Comparison of ENCODE assay signal across 9 mouse cellular contexts in the genomic region with DNA sequence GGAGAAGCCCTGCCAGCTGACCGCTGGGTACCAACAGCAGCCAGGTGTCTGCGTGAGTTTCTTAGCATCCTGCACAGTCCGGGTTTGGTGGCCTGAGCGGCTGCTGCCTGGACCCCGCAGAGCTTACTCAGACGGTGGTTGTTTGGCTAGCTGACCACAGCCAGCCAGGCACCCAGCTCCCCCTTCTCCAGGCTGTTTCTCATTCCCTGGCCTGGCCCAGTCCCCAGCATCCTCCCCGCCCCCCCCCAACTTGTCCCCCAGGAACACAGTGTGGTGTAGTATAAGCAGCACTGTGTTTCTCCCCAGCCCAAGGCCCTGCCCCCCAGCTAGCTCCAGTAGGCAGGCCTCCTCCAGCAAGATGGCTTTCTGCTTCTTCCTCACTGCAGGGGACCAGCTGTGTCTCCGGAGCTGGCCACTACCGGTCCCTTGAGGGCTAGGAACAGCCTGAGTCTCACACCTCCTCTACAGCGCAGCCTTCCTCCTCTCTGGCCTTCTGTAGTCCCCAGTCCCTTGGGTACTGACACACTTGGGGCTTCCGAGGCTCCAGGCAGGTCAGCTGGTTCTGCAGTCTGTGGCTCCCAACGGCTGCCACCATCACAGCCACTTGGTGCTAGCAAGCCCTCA. TPM values are rescaled to one million over a fixed set of nuclear protein-coding genes. Genes with fewer than 3 reads are reported as not detected.
DNase-seq lines count a peak whose midpoint lies in the region; ATAC-seq and TF ChIP-seq lines count a peak whose summit lies in the region.
"Had no signal": no experiment of that assay in that cellular context is flagged by ENCODE, and none has a peak within 500 bp of the region (broad histone marks: within the 10 kb centered on the region; RNA-seq: fewer than 3 reads in every experiment).

No protein-coding gene starts in this region.

- no peaks in the 10 kb centered on the region; the same call in 1 of the 2 replicates for H3K27me3 ChIP-seq in embryonic facial prominence, embryonic 14.5 days (replicated peaks; ENCODE audit: control insufficient read depth, insufficient read depth, low read length)
- peaks cover 25% of the 10 kb centered on the region for H3K27me3 ChIP-seq in limb, embryonic 12.5 days

- H3K9ac ChIP-seq in embryonic facial prominence, embryonic 14.5 days (ENCODE audit: low read depth, low read length), result peak overlapping the region; percentile 25; the same call in 1 of the 2 replicates
- H3K9ac ChIP-seq in limb, embryonic 12.5 days (replicated peaks), result no peak overlapping the region

- H3K27ac ChIP-seq in left cerebral cortex, adult 2 months, result peak overlapping the region; percentile 57; the same call in 1 of the 2 replicates
- H3K27ac ChIP-seq in bone marrow, adult 2 months (ENCODE audit: control insufficient read depth, insufficient read depth, low read depth, low read length, poor library complexity), result peak overlapping the region; percentile 36
- H3K27ac ChIP-seq in embryonic facial prominence, embryonic 14.5 days (replicated peaks; ENCODE audit: low read depth, low read length), result no peak overlapping the region
- peak overlapping the region; percentile 64; the same call in 1 of the 2 replicates for H3K27ac ChIP-seq in limb, embryonic 12.5 days

- intact Hi-C loops in left cerebral cortex, adult 2 months (cut with DNase I), result no loop called here

- H3K4me3 ChIP-seq in left cerebral cortex, adult 2 months, result no peak overlapping the region
- H3K4me3 ChIP-seq in bone marrow, adult 2 months (replicated peaks; ENCODE audit: control insufficient read depth, low read depth, low read length), result no peak overlapping the region
- H3K4me3 ChIP-seq in embryonic facial prominence, embryonic 14.5 days (ENCODE audit: low read depth, low read length), result no peak overlapping the region
- peak overlapping the region; percentile 0; the same call in 1 of the 2 replicates for H3K4me3 ChIP-seq in limb, embryonic 12.5 days (replicated peaks)

- TF ChIP-seq CTCF in left cerebral cortex, adult 2 months (IDR thresholded peaks at IDR 0.05), result no peak
- no peak for TF ChIP-seq CTCF in bone marrow, adult 2 months (IDR thresholded peaks at IDR 0.05; ENCODE audit: control insufficient read depth, insufficient read depth, low read length)

- no peaks in the 10 kb centered on the region for H3K9me3 ChIP-seq in embryonic facial prominence, embryonic 14.5 days (ENCODE audit: control insufficient read depth, low read length)
- no peaks in the 10 kb centered on the region for H3K9me3 ChIP-seq in limb, embryonic 12.5 days

- H3K4me2 ChIP-seq in embryonic facial prominence, embryonic 14.5 days (ENCODE audit: low read depth, low read length), result peak overlapping the region; percentile 24
- peak overlapping the region; percentile 32 for H3K4me2 ChIP-seq in limb, embryonic 12.5 days

- peaks cover 2% of the 10 kb centered on the region for H3K4me1 ChIP-seq in bone marrow, adult 2 months (ENCODE audit: control insufficient read depth, insufficient read depth, low read length)
- peaks cover 44% of the 10 kb centered on the region for H3K4me1 ChIP-seq in embryonic facial prominence, embryonic 14.5 days (ENCODE audit: control insufficient read depth, insufficient read depth, low read length)
- peaks cover 53% of the 10 kb centered on the region for H3K4me1 ChIP-seq in limb, embryonic 12.5 days (replicated peaks)

- no peak for DNase-seq in left cerebral cortex, adult 2 months (ENCODE audit: extremely low spot score in 1 of 2, low spot score in 2 of 2)
- no peak for DNase-seq in left cerebral cortex, adult 11 months (ENCODE audit: low spot score)
- no peak for DNase-seq in embryonic facial prominence, embryonic 14.5 days (ENCODE audit: low spot score)

- TF ChIP-seq POLR2A in bone marrow, adult 2 months (IDR thresholded peaks at IDR 0.05; ENCODE audit: borderline replicate concordance, control insufficient read depth, low read depth, low read length), result no peak

- no peak for ATAC-seq in embryonic facial prominence, embryonic 14.5 days (ENCODE audit: low read depth)
- ATAC-seq in limb, embryonic 12.5 days (ENCODE audit: insufficient number of reproducible peaks, insufficient read depth, low FRiP score, low TSS enrichment, low read depth), result no peak
- ATAC-seq in granulocyte monocyte progenitor cell, adult 5-6 weeks (replicated peaks; ENCODE audit: poor library complexity, severe bottlenecking), result no peak
- no peak for ATAC-seq in erythroid progenitor cell, adult 5-6 weeks (replicated peaks; ENCODE audit: low FRiP score, poor library complexity, severe bottlenecking)

- WGBS in bone marrow, adult 2 months, result 56% methylated on average over 12 of the region's 12 CpGs
- 27% methylated on average over 7 of the region's 12 CpGs for WGBS in embryonic facial prominence, embryonic 14.5 days
- WGBS in limb, embryonic 12.5 days, result 41% methylated on average over 12 of the region's 12 CpGs

- H3K36me3 ChIP-seq in embryonic facial prominence, embryonic 14.5 days (ENCODE audit: control insufficient read depth, insufficient read depth, low read length), result no peaks in the 10 kb centered on the region
- no peaks in the 10 kb centered on the region for H3K36me3 ChIP-seq in limb, embryonic 12.5 days

RNA-seq across cellular contexts. Expression of gene Plxnd1, which starts 8.2 kb away (rescaled TPM):
- total RNA-seq in left cerebral cortex, adult 2 months (2021), result 100 to 1,000 TPM; 127 to 131 TPM
- polyA plus RNA-seq in bone marrow, adult 2 months (2011; ENCODE audit: insufficient read depth, insufficient read length, low replicate concordance, missing spikeins), result 13.7 and 23.8 TPM in 2 replicates
- 45.5 and 46.9 TPM in 2 replicates for polyA plus RNA-seq in embryonic facial prominence, embryonic 14.5 days (2014; fragmentation: Nextera tagmentation; extraction: Ambion mirVana)
- polyA plus RNA-seq in limb, embryonic 12.5 days (2016; fragmentation: Nextera tagmentation; extraction: Ambion mirVana), result 25.2 and 27.5 TPM in 2 replicates
- total RNA-seq in granulocyte monocyte progenitor cell, adult 5-6 weeks (2014; fragmentation: Nextera tagmentation), result 29.1 and 38.2 TPM in 2 replicates
- total RNA-seq in granulocyte monocyte progenitor cell, adult 5-6 weeks (2017), result 43.3 and 46.6 TPM in 2 replicates
- total RNA-seq in erythroid progenitor cell, adult 5-6 weeks (2015; ENCODE audit: low replicate concordance), result 9.6 and 22.3 TPM in 2 replicates
- 2.0 and 2.3 TPM in 2 replicates for total RNA-seq in erythroid progenitor cell, adult 5-6 weeks (2017; ENCODE audit: low replicate concordance)

RNA-seq across cellular contexts. Expression of gene H1foo, which starts 41.8 kb away (rescaled TPM):
- not detected for total RNA-seq in left cerebral cortex, adult 2 months (2021)
- not detected in 2 replicates for polyA plus RNA-seq in bone marrow, adult 2 months (2011; ENCODE audit: insufficient read depth, insufficient read length, low replicate concordance, missing spikeins)
- polyA plus RNA-seq in embryonic facial prominence, embryonic 14.5 days (2014; fragmentation: Nextera tagmentation; extraction: Ambion mirVana), result not detected in 2 replicates
- not detected in 2 replicates for polyA plus RNA-seq in limb, embryonic 12.5 days (2016; fragmentation: Nextera tagmentation; extraction: Ambion mirVana)
- total RNA-seq in granulocyte monocyte progenitor cell, adult 5-6 weeks (2014; fragmentation: Nextera tagmentation), result not detected in 2 replicates
- total RNA-seq in granulocyte monocyte progenitor cell, adult 5-6 weeks (2017), result not detected in 2 replicates
- total RNA-seq in erythroid progenitor cell, adult 5-6 weeks (2015; ENCODE audit: low replicate concordance), result not detected in 2 replicates
- not detected in 2 replicates for total RNA-seq in erythroid progenitor cell, adult 5-6 weeks (2017; ENCODE audit: low replicate concordance)
- total RNA-seq: common myeloid progenitor, adult 5-6 weeks had no signal
- polyA plus RNA-seq: large intestine, adult 2 months had no signal

RNA-seq across cellular contexts. Expression of gene Rho, which starts 55.0 kb away (rescaled TPM):
- under 1 TPM; 0.56 to 0.79 TPM for total RNA-seq in left cerebral cortex, adult 2 months (2021)
- not detected in 2 replicates for polyA plus RNA-seq in bone marrow, adult 2 months (2011; ENCODE audit: insufficient read depth, insufficient read length, low replicate concordance, missing spikeins)
- polyA plus RNA-seq in embryonic facial prominence, embryonic 14.5 days (2014; fragmentation: Nextera tagmentation; extraction: Ambion mirVana), result 0.51 and 1.0 TPM in 2 replicates
- 0.28 and 0.38 TPM in 2 replicates for polyA plus RNA-seq in limb, embryonic 12.5 days (2016; fragmentation: Nextera tagmentation; extraction: Ambion mirVana)
- not detected in 2 replicates for total RNA-seq in granulocyte monocyte progenitor cell, adult 5-6 weeks (2014; fragmentation: Nextera tagmentation)
- total RNA-seq in granulocyte monocyte progenitor cell, adult 5-6 weeks (2017), result not detected in 2 replicates
- not detected in 2 replicates for total RNA-seq in erythroid progenitor cell, adult 5-6 weeks (2015; ENCODE audit: low replicate concordance)
- not detected in 2 replicates for total RNA-seq in erythroid progenitor cell, adult 5-6 weeks (2017; ENCODE audit: low replicate concordance)
- total RNA-seq: common myeloid progenitor, adult 5-6 weeks had no signal
